Mouse (Mus musculus): ENCODE data around the gene Gja3. TPM values are rescaled to one million over a fixed set of nuclear protein-coding genes. Genes with fewer than 3 reads are reported as not detected.
A peak's percentile ranks its signal among the peaks of the same experiment; 100 is the strongest.
"Not testable (repeated sequence)": the region's sequence is repeated elsewhere in the genome, so short reads cannot be mapped to it uniquely, and the experiment has no call there.

The Gja3 gene
- total and polyA plus RNA-seq, 2 experiments from 2014 or later = 0.05 to 0.62 TPM

- Histone ChIP-seq H3K36me3 (ENCODE audit: insufficient read depth, low read length) (no peaks in the 10 kb centered on the region), H3K4me2 (ENCODE audit: low read depth, low read length, poor library complexity, severe bottlenecking) (no peak overlapping the region), H3K4me3 (ENCODE audit: low read depth, low read length) (no peak overlapping the region), H3K27ac (ENCODE audit: low read depth, low read length) (no peak overlapping the region), H3K27me3 (ENCODE audit: insufficient read depth, low read length) (no peaks in the 10 kb centered on the region), H3K9ac (replicated peaks; ENCODE audit: low read length, poor library complexity, severe bottlenecking) (no peak overlapping the region), H3K4me1 (ENCODE audit: insufficient read depth, low read length) (no peaks in the 10 kb centered on the region), H3K9me3 (ENCODE audit: low read length) (no peaks in the 10 kb centered on the region)
- ATAC-seq (ENCODE audit: low FRiP score) (no peak), DNase-seq (ENCODE audit: low spot score) (no peak)
- 89% methylated on average over 7 of the region's 7 CpGs for WGBS
- TF ChIP-seq CTCF (IDR thresholded peaks at IDR 0.05) = no peak
These were observed 31.2 kb upstream of the Gja3 start for GRCm38 (mm10) chr14:57089107-57089506.

GRCm38 (mm10) chr14:57084180-57084668 is 26.3 kb upstream of the Gja3 start:
- Histone ChIP-seq H3K9me3 (ENCODE audit: low read length) (no peaks in the 10 kb centered on the region), H3K4me1 (ENCODE audit: insufficient read depth, low read length) (no peaks in the 10 kb centered on the region), H3K27ac (ENCODE audit: low read depth, low read length) (no peak overlapping the region), H3K36me3 (ENCODE audit: insufficient read depth, low read length) (no peaks in the 10 kb centered on the region), H3K9ac (replicated peaks; ENCODE audit: low read length, poor library complexity, severe bottlenecking) (no peak overlapping the region), H3K4me3 (ENCODE audit: low read depth, low read length) (no peak overlapping the region), H3K27me3 (ENCODE audit: insufficient read depth, low read length) (no peaks in the 10 kb centered on the region), H3K4me2 (ENCODE audit: low read depth, low read length, poor library complexity, severe bottlenecking) (no peak overlapping the region)
- no peak for TF ChIP-seq CTCF (IDR thresholded peaks at IDR 0.05)
- 68% methylated on average over 11 of the region's 11 CpGs for WGBS
- no peak for DNase-seq (ENCODE audit: low spot score)
- ATAC-seq (ENCODE audit: low FRiP score) = no peak

DNA sequence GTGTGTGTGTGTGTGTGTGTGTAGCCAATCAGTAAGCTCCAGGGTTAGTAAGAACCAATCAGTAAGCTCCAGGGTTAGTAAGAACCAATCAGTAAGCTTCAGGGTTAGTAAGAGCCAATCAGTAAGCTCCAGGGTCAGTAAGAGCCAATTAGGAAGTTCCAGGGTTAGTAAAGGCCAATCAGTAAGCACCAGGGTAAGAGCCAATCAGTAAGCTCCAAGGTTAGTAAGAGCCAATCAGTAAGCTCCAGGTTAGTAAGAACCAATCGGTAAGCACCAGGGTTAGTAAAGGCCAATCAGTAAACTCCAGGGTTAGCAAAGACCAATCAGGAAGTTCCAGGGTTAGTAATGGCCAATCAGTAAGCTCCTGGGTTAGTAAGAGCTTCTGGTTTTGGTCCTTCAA is 25.0 kb upstream of the Gja3 start:
- Histone ChIP-seq H3K27ac (ENCODE audit: low read depth, low read length) (no peak overlapping the region), H3K36me3 (ENCODE audit: insufficient read depth, low read length) (no peaks in the 10 kb centered on the region), H3K9me3 (ENCODE audit: low read length) (no peaks in the 10 kb centered on the region), H3K27me3 (ENCODE audit: insufficient read depth, low read length) (no peaks in the 10 kb centered on the region), H3K9ac (replicated peaks; ENCODE audit: low read length, poor library complexity, severe bottlenecking) (no peak overlapping the region), H3K4me2 (ENCODE audit: low read depth, low read length, poor library complexity, severe bottlenecking) (no peak overlapping the region), H3K4me1 (ENCODE audit: insufficient read depth, low read length) (no peaks in the 10 kb centered on the region), H3K4me3 (ENCODE audit: low read depth, low read length) (no peak overlapping the region)
- 97% methylated on average over 1 of the region's 1 CpGs for WGBS
- ATAC-seq (ENCODE audit: low FRiP score) (no peak), DNase-seq (ENCODE audit: low spot score) (no peak)
- TF ChIP-seq CTCF (IDR thresholded peaks at IDR 0.05) = no peak

- no peak overlapping the region for H3K9ac ChIP-seq (replicated peaks; ENCODE audit: low read length, poor library complexity, severe bottlenecking)
- H3K9me3 ChIP-seq (ENCODE audit: low read length) = no peaks in the 10 kb centered on the region
- no peak overlapping the region for H3K27ac ChIP-seq (ENCODE audit: low read depth, low read length)
- TF ChIP-seq CTCF (IDR thresholded peaks at IDR 0.05) = peak; percentile 11; the same call in 1 of the 2 replicates
- WGBS = 88% methylated on average over 6 of the region's 6 CpGs
- H3K4me3 ChIP-seq (ENCODE audit: low read depth, low read length) = no peak overlapping the region
- DNase-seq (ENCODE audit: low spot score) (no peak), ATAC-seq (ENCODE audit: low FRiP score) (no peak)
- no peak overlapping the region for H3K4me2 ChIP-seq (ENCODE audit: low read depth, low read length, poor library complexity, severe bottlenecking)
- no peaks in the 10 kb centered on the region for H3K4me1 ChIP-seq (ENCODE audit: insufficient read depth, low read length)
- no peaks in the 10 kb centered on the region for H3K36me3 ChIP-seq (ENCODE audit: insufficient read depth, low read length)
- no peaks in the 10 kb centered on the region for H3K27me3 ChIP-seq (ENCODE audit: insufficient read depth, low read length)
These were observed 17.6 kb upstream of the Gja3 start for GRCm38 (mm10) chr14:57075537-57075936.

DNA sequence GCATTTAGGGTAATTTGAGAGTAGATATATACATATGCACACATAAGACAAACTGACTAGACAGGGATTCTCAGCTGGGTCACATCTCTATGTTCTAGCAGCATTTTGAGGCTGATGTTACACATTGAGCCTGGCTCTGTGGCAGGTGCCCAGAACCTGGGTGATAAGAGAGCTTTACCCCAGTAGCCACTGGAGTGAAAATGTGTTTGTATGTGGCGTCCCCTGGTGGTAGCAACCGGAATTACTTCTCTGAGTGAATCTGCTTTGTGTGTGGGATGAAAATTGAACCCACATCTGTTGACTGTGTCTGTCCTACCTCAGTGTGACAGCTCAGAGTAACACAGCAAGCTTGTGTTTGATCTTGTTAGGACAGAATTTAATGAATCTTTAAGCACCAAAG is 12.0 kb upstream of the Gja3 start:
- H3K36me3 ChIP-seq (ENCODE audit: insufficient read depth, low read length); H3K4me1 ChIP-seq (ENCODE audit: insufficient read depth, low read length); H3K4me3 ChIP-seq (ENCODE audit: low read depth, low read length); DNase-seq (ENCODE audit: low spot score); H3K27me3 ChIP-seq (ENCODE audit: insufficient read depth, low read length); H3K27ac ChIP-seq (ENCODE audit: low read depth, low read length); H3K9me3 ChIP-seq (ENCODE audit: low read length); H3K4me2 ChIP-seq (ENCODE audit: low read depth, low read length, poor library complexity, severe bottlenecking); H3K9ac ChIP-seq (replicated peaks; ENCODE audit: low read length, poor library complexity, severe bottlenecking); ATAC-seq (ENCODE audit: low FRiP score): not testable (repeated sequence)
- WGBS = 5% methylated on average over 2 of the region's 2 CpGs
- TF ChIP-seq CTCF (IDR thresholded peaks at IDR 0.05) = peak; percentile 52

DNA sequence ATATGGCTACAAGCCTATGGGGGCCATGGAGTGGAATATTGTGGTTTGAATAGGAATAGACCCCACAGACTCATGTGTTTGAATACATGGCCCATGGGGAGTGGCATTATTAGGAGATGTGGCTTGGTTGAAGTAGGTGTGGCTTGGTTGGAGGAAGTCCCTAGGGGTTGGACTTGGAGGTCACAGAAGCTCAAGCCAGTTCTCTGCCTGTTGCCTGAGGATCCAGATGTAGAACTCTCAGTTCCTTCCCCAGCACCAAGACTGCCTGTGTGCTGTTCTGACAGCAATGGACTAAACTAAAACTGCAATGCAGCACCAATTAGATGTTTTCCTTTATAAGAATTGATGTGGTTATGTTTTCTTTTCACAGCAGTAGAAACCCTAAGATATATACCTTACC is 8.2 kb upstream of the Gja3 start:
- Histone ChIP-seq H3K9me3 (ENCODE audit: low read length) (no peaks in the 10 kb centered on the region), H3K27ac (ENCODE audit: low read depth, low read length) (no peak overlapping the region), H3K4me1 (ENCODE audit: insufficient read depth, low read length) (no peaks in the 10 kb centered on the region), H3K9ac (replicated peaks; ENCODE audit: low read length, poor library complexity, severe bottlenecking) (no peak overlapping the region), H3K27me3 (ENCODE audit: insufficient read depth, low read length) (no peaks in the 10 kb centered on the region), H3K4me3 (ENCODE audit: low read depth, low read length) (no peak overlapping the region), H3K4me2 (ENCODE audit: low read depth, low read length, poor library complexity, severe bottlenecking) (no peak overlapping the region), H3K36me3 (ENCODE audit: insufficient read depth, low read length) (no peaks in the 10 kb centered on the region)
- TF ChIP-seq CTCF (IDR thresholded peaks at IDR 0.05) = no peak
- DNase-seq (ENCODE audit: low spot score) (no peak), ATAC-seq (ENCODE audit: low FRiP score) (no peak)

All from midbrain, postnatal 0 days (tissue).